Mouse (Mus musculus) kidney, adult 11 months (tissue): Measurements from ENCODE around the gene Stn1.
A peak's percentile ranks its signal among the peaks of the same experiment; 100 is the strongest.

ENCODE experiments used
- DNase-seq: peaks from one replicate; pipeline ENCODE4 v3.0.0; 2022

Stn1 gene

DNA sequence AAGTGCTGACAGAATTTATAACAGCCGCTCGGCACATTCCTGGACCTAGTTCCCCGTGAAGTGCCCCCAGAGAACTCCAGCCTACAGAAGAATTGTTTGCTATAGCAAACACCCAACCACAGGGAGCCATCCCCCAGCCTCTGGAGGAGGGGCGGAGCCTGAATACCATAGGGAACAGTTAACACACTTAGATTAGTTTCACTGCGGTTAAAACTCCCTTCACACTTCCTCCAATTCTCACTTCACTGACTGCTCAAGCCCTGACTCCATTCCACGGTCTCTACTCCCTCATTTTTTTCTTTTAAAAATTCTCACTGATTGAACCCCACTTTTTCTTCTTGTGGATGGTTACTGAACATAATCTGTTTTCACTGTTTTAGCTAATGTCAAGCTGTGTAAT is 1.5 kb upstream of the Stn1 start:
- DNase-seq: no peak

DNA sequence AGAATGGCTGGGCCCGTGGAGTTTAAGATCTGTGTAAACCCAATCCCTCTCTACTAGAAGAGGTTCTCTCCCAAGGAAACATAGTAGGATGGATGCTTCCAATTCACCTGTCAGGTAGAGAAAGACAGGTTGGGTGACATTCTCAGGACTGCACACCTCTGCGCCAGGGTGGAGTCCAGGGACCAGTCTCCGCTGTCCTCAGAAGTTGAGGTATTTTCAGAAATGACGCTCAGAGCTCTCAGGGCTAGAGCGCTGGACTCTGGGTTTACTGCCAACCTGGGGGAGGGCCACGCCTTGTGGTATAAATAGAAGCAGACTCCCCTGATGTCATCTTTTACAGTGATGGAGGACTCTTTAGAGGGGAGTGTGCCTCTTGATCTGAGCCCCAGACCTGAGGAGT is 572 bp upstream of the Stn1 start:
- no peak for DNase-seq

DNA sequence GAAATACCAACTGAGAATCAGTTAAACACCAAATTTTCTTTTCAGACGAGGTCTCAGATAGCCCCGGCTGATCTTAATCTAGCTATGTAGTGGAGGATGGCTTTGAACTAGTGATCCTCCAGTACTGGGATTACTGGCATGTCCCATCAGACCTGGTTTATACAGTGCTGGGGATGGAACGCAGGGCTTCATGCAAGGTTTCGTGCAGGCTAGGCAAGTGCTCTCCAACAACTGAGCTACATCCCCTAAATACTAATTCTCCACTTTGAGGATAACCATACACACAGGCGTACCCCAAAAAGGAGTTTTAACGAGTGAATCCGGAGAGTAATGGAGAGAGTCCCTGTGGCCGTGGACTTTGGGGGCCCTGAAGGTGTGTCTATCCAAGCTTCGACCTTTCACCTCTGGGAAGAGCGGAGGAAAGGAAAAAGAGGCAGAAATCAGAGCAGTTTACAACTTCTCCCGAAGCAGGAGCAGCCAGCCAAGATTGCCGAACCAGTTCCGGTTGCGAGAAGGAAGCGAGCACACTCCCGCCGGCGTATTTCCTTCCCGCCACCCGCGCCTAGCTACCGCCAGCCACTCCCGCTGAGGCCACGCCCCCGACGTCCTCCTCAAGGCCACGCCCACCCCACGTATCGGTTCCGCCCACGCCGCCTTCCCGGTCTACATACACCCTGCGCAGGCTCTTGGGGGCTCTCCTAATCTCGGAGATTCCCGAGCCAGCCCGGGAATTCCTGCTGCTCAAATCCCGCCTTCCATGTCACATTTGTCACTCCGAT is 597 bp downstream of the Stn1 start:
- DNase-seq: peak; percentile 96

DNA sequence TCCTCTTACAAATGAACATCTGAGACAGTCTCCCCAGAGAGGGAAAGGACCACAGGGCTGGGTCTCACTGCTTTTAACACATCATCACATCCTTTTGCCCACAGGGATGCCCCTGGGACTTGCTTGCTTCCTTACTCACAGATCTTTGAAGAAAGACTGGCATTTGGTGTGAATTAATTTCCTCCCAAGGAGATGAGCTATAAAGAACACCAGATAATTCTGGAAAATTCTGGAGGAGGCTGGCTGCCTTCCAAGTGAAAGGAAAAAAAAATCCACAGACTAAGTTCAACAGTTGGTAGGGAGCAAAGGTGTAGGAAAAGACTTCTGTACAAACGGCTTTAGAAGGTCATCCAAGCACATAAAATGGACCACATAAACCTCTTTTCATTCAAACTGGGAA is 3.2 kb downstream of the Stn1 start:
- no peak for DNase-seq

DNA sequence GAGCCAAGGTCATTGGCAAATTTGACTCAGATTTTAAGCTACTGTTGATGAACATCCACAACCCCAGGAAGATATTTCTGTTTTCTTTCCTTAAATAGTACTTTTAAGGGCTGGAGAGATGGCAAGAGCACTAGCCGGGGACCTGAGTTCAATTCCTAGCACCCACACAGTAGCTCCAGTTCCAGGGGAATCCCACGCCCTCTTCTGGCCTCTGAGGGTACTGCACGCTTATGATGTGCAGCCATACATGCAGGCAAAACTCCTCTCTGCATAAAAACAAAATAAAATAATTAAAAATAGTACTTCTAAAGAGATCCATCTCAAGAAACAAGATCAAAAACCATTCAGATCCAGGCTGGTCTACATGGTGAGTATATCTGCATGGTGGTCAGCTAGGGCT is 4.9 kb downstream of the Stn1 start:
- DNase-seq: no peak

DNA sequence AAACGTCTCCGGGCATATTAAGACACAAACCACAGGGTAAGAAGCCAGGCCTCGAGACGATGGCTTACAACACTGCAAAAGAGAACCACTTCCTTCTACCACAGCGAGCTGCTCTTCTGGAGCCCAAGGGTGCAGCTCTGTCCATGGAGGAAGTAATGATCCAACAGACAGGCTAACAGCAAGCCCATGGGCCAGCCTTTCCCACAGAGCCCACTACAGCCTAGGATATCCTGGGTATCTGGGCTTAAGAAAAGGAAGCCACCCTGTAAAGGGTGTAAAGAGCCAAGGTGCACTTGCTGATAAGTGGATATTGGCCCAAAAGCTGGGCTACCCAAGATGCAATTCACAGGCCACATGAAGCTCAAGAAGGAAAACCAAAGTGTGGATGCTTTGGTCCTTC is 6.0 kb downstream of the Stn1 start:
- no peak for DNase-seq

DNA sequence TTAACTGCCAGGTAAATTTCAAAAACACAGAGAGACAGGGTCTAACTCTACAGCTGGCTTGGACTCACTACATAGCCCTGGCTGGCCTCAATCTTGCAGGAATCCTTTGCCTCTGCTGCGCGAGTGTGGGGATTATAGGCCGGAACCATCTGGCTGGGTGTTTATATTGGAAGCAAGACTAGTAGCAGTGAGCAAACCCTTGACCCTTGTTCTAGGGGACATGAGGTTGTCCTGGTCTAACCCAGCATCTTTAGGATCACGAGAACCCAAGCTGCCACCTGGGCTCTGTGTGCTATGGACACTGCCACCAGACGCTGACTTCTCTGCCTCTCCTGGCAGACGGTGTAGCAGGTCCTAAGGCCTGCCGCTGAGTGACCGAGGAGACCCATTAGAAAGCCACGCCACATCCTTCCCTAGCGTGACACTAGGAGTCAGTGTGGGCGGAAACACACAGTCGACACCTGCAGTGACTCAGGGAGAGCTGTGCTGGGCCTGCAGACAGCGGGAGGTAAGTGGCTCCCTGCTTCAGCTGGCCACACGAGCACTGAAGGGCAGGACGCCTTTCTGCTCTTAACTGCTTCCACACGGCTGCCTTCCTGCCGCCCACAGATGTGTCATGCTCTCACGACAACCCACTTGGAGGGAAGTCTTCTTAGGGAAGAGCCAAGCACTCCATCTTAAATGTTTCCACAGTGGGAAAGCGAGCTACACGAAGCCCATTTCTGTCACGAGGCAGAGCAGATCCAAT is 10.9 kb downstream of the Stn1 start:
- peak; percentile 53 for DNase-seq

DNA sequence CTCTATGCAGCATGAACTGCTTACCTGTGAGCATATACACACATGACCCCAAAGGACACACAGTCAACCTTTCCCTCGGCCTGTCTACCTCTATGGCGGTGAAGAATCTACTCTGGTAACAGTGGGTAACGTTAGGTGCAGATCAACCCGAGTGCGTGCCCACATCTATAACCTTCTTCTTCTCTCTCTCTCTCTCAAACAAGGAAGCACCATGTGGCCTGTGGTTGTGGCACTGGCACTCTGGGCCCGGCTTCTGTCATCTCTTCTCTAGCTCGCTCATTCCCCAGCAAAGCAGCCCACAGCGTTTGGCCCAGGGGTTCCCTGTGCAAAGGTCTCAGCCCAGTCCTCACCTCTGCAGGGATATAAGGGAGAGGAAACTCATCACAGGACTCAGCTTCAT is 12.4 kb downstream of the Stn1 start:
- DNase-seq: no peak

DNA sequence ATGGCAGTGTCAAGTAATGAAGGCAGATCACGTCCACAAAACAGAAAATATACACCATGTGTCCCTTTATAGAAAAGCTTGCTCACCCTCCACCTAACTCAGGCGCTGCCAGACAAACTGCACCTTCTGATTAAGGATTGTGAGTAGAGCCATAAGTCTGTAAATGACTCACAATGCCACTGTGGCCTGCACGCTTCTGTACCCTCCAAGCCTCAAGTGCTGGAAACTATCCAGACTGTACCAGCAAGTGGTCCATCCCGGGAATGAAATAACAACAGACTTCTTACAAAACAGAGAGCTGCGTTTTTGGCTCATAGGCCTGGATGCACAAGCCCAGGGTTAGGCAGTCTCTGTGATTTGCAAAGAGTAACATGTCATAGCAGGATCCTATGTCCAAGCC is 15.9 kb downstream of the Stn1 start:
- no peak for DNase-seq

DNA sequence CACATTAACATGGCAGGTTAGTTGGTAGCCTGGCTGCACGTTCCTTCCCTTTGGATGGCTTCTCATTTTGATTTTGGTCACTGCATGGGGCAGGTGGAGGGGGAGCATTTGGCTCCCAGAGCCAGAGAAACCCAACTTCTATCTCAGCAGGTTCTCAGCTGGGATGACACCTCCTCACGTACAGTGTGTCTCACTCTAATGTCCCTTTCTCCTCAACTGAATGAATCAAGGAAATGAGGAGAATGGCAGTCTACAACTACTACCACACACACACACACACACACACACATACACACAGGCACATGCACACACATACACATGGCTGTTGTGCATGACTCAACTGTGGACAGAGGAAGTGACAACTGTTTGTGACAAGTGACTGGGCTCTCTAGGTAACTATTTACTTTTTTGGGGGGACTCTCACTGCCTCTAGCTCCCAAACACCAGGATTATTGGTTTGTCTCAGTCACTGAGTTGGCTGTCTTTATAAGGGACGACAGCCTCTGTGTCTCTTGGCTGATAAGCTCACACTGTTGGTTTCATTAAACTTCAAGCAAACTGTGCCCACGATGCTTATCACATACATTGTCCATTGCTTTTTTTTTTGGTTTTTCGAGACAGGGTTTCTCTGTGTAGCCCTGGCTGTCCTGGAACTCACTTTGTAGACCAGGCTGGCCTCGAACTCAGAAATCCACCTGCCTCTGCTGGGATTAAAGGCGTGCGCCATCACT is 18.0 kb downstream of the Stn1 start:
- no peak for DNase-seq

DNA sequence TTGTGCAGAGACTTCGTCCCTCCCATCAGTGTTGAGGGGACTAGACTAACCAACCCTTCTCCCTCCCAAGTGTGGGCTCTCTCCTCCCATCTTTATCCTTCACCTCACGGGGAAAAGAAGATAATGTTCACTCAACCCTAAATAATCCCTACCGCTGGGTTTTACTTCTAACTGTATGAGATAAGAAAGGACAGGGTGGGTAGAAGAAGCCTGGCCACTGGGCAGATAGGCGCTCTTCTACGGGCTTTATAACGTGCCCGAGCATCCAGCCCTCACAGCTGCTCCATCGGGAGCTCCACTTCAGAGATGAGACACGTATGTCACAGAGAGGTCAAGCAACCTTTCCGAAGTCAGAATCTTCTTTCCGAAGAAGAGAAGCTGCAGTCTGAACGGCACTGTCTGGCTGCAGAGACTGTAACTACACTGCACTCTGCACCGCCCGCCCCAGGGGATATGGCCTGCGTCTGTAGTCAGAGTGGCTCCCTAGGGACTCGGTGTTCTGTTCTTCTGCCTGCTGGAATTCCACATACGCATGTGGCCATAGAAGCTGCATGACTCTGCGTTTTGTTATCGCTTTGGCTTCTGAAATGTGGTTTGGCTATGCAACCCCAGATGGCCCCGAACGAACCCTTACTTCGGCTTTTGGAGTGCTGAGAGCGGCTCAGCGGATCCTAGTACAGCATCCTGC is 18.7 kb downstream of the Stn1 start:
- DNase-seq: peak; percentile 40

DNA sequence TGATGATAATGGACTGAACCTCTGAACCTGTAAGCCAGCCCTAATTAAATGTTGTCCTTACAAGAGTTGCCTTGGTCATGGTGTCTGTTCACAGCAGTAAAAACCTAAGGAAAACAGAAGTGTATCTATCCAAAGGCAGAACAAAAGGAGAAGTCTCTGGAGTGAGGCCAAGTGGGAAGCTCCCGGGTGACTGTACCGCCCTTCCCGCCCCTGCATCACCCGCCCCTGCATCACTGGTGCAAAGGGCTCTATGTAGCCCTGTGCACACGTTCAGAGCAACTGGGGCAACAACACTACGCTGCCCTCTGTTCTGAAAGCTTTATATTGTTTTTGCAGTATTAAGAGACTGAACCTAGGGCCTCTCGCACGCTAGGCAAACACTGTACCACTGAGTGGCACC is 19.7 kb downstream of the Stn1 start:
- DNase-seq: no peak

DNA sequence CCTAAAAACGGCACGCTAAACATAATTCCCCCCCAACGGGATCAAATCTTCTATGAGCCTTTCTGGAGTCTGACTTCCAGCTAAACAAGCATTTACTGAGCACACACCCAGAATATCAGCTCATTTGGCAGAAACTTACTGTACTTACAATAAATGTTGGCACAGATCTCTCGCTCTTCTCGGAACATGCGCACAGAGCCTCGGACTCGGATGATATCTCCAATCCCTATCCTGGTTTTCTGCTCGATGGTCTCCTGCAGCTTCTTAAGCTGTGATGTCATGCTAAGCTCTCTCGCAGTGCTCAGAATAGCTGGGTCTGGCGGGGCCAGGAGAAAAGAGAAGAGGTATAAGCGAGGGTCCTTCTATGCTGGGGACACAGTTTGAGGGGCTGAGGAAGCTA is 20.4 kb downstream of the Stn1 start:
- no peak for DNase-seq

DNA sequence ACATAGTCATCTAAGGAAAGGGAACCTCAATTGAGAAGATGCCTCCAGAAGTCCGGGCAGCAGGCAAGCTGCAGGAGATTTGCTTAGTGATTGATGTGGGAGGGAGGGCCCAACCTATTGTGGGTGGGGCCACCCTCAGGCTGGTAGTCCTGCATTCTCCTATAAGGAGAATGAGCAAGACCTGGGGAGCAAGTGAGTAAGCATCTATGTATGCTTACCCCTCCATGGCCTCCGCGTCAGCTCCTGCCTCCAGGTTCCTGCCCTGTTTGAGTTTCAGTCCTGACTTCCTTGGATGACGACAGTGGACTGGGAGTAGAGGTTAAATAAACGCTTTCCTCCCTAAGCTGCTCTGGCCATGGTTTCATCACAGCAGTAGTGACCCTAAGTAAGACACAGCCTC is 22.2 kb downstream of the Stn1 start:
- no peak for DNase-seq

DNA sequence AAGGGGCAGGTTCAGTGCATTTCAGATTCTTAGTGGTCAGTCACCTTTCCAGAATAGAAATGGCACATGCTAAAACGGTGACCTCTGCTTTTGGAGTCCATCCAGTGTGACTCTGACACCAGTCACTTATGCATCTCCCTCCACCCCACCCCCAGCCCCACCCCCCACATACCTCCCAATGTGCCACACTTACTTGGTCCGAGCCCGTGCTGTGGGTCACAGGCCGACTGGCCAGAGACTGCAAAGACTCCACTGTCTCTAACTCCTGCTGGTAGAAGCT is 23.7 kb downstream of the Stn1 start:
- DNase-seq: peak; percentile 31

DNA sequence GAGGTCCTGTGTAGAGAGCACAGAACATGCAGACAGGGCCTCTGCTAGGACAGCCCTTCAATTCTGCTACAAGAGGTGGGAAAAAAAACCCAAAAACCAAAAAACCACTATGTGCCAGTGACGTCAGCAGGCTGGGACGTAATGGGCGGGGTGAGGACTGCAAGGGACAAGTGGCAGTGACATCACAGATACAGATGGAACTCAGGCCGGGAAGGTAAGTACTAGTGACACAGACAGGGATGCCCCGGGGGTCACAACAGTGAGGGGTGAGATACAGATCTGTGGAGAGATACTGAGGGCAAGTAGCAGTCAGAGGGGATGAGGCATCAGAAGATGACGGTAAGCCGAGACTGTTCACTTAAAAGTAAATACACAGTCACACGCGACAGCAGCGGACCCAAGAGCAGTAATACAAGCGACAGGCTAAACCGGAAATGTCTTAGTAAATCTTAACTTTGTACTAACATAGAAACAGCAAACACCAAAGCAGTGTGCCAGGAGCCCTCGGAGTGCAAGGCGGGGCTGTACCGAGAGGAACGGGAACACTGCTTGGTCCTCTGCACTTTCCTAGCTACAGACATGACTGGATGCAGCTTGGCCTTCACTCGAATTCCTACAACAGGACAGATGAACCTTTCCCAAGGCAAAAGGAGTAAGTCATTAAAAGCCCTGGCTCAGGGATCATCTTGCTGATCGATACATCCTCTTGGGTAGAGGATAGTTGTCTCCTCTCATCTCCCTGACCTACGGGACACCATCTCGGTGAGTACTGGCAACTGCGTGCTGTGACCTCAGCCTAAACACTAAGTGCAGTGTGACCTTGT is 24.3 kb downstream of the Stn1 start:
- peak; percentile 36 for DNase-seq

DNA sequence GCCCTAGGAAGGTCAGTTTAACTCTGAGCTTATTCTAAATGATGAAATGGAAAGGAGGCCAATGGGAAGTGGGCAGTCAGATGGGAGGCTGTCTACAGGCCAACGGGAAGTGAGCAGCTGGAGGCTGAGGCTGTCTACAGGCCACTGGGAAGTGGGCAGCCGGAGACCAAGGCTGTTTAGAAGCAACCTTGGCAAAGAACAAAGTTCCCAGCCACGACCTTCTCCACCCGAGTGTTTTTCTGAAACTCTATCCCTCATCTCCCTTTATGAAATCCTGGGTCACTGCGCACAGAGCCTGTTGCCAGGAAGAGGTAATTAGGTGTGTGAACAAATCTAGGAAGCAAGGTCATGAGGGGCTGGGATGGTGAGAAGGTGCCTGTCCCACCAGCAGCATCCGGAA is 25.3 kb downstream of the Stn1 start:
- DNase-seq: no peak

DNA sequence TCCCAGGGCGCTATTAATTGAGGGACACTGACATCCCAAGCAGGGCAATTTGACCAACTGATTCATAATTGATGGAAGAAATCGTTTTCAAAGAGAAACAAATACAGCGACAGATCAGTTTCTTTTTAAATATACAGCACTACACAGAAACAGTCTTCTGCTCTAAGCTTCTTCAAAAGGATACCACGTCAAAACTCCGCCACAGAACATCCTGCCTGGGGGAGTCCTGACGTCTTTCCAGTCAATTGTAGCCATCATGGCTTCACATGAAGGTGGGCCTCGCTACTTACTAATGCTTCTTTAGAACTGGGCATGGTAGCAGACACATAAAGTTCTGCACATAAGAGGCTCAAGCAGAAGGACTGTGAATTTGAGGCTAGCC is 26.0 kb downstream of the Stn1 start:
- DNase-seq: no peak

DNA sequence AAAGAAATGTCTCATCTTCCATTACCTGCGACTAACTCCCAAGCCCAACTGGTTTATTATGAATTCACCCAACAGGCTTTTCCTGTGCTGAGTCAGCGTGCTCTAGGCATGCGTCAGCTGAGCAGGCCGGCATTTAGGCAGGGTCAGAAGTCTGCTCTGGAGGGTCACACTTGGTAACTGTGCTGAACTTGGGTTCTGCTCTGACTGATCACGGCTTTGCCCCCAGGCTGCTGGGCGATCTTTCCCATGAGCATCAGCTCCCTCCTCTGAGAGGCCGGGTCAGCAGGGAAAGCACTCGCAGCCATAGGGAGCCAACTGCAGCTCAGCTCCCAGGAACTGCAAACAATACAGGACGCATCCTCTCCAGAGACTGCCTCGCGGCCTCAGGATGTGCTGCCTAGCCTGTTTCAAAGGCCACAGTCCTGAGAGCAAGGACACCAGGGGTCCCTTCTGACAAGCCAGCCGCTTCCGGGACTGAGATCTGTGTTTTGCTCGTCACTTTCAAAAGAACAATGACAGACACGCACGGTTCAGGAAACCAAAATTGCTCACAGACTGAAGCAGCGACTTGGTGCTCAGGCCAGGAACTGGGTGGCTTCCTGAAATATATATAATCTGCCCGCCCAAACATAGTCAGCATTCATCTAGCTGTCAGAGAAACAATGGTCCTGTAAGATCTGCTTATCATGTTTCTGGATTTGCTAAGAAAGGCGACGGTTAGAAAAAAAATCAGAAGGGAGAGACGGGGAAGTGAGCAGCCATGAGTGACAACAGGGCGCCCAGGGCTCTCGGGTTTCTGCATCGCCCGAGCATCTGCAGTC is 26.6 kb downstream of the Stn1 start:
- peak; percentile 56 for DNase-seq

DNA sequence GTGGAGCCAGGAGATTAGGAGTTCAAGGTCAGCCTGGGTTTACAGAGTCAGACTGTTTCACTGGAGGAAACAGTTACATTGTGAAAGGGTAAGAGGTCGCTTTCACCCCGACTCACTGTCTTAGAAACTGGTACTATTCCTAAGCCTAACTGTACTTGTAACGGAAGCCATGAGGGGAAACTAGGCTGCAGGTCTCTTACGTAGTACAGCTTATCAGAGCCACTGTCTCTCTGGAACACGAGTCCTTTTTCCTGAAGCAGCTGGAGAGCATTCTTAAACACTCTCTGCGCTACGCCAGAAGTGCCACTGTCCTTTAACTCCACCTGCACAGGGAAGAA is 27.2 kb downstream of the Stn1 start:
- DNase-seq: no peak

DNA sequence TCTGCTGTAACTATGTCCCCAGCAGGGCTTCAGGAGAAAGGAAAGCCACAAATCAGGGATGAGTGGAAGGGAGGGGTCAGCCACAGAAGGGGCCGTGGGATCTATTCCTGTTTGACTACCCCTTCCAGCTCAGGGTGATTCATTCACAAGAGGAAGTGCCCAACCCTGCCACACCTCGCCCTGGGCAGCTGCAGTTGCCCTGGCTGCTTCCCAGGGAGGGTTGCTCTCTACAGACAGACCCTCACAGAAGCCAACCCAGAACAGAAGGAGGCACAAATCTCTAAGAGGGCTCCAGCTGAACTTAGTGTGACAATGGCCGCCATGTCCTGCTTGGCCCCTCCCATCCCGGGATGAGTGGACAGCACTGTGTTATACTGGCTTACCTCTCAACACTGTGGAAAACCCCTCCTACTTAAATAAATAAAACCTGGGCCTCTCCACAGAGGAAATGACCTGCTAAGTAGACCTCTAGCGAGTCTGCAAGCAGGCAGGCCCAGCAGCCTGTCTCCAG is 28.5 kb downstream of the Stn1 start:
- DNase-seq: no peak

DNA sequence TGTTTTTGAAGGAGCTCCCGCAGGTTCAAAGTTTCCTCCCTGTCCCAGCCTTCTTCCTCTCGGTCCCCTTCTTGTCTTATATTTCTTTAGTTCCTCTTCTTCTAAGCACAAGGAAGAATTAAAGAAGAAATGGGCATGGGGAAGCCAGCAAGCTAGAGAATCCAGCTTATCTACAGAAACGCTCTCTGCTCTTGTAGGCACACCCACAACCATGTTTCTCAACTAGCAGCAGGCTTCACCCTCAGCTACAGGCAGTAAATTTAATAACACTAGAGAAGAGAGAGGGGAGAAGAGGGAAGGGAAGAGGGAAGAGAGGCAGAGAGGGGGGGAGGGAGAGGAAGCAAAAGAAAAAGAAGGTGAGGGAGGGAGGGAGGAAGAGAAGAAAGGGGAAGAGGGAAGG is 29.1 kb downstream of the Stn1 start:
- no peak for DNase-seq
